Mouse (Mus musculus): ENCODE data around the gene Aatk.

DNA sequence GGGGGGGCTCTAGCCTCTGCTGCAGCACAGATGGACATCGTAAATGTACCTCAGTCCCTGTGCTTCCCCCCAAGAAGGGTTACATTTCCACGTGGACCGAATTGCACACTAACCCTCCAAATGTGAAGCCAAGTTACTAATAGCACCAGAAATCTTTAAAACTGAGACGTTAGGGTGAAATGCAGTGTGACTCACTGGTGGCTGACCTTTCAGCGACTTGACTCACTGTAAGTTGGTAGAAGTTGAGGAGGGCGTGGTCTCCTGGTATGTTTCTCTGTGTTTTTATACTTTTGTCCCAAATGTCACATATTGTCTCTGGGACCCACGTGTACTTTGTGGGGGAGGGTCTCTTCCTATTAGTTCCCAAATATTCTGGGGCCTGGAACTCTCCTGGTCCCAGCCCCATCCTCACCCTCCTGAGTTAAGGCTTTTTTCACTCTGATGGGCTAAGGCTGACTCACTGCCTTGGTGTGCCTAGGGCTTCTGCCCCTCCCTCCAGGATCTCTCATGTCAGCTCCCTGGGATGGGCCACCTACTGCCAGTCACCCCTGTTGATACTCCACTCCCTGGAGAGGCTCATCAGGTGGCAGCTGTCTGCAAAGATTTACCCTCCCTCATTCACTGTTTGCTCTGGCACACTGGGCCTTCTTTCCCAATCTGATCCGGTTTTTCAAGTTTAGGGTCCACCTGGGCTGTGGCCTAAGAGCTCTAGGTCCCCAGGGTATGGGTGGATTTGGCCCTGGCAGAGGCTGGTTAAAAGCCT is 71.0 kb downstream of the Aatk start:
- TF ChIP-seq CTCF (IDR thresholded peaks at IDR 0.05; ENCODE audit: borderline replicate concordance, control insufficient read depth, extremely low read depth, insufficient read depth, low read length, poor library complexity): no peak
- no peak for TF ChIP-seq POLR2A (IDR thresholded peaks at IDR 0.05; ENCODE audit: control insufficient read depth, extremely low read depth, insufficient read depth, low read length, poor library complexity)

Data from thymus, adult 2 months (tissue).